Comparison of ENCODE assay signal across 9 mouse cellular contexts in the genomic region with DNA sequence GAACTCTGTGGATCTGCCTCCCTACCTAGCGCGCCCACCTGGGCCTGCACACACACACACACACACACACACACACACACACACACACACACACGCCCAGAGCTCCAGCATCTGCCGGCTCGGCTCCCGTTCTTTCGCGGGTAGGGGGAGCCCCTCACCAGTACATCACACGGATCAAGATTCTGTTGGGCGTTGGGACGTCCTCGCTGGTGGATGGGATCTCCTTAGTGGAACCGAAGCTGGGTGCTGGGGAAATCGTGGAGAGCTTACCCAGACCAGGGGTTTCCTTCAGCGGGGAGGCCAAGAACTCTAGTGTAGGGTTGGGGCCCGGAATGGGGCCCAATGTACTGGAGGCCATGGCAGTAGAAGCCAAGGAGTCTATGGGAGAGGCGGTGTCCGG. TPM values are rescaled to one million over a fixed set of nuclear protein-coding genes. Genes with fewer than 3 reads are reported as not detected.
DNase-seq lines count a peak whose midpoint lies in the region; ATAC-seq and TF ChIP-seq lines count a peak whose summit lies in the region.
"Had no signal": no experiment of that assay in that cellular context is flagged by ENCODE, and none has a peak within 500 bp of the region (broad histone marks: within the 10 kb centered on the region; RNA-seq: fewer than 3 reads in every experiment).

No protein-coding gene starts in this region.

- H3K4me3 ChIP-seq in heart, embryonic 16.5 days (ENCODE audit: low read length), result peak overlapping the region; percentile 28
- H3K4me3 ChIP-seq in ES-E14 (ENCODE audit: insufficient read depth in 1 of 2, low read depth in 1 of 2, low read length in 2 of 2, poor library complexity in 1 of 2, severe bottlenecking in 1 of 2), result peak overlapping the region; percentile 65 to 67
- H3K4me3 ChIP-seq in forebrain, embryonic 15.5 days, result peak overlapping the region; percentile 29
- peak overlapping the region; percentile 23 for H3K4me3 ChIP-seq in midbrain, embryonic 11.5 days (ENCODE audit: low read depth, low read length)

- H3K4me2 ChIP-seq in heart, embryonic 16.5 days (ENCODE audit: low read depth, low read length), result peak overlapping the region; percentile 58
- peak overlapping the region; percentile 42 for H3K4me2 ChIP-seq in forebrain, embryonic 15.5 days (replicated peaks)
- H3K4me2 ChIP-seq in midbrain, embryonic 11.5 days, result peak overlapping the region; percentile 40

- 0 out of 2 replicates have a peak, but pooled peaks cover 3% of the 10 kb centered on the region for H3K9me3 ChIP-seq in heart, embryonic 16.5 days (replicated peaks; ENCODE audit: control insufficient read depth, low read length)
- no peaks in the 10 kb centered on the region for H3K9me3 ChIP-seq in ES-E14 (ENCODE audit: control insufficient read depth, insufficient read depth, low read depth, low read length)
- no peaks in the 10 kb centered on the region for H3K9me3 ChIP-seq in forebrain, embryonic 15.5 days
- no peaks in the 10 kb centered on the region for H3K9me3 ChIP-seq in midbrain, embryonic 11.5 days (ENCODE audit: control insufficient read depth, low read length)

- H3K9ac ChIP-seq in heart, embryonic 16.5 days (ENCODE audit: low read length), result no peak overlapping the region
- peak overlapping the region; percentile 73 for H3K9ac ChIP-seq in ES-E14 (ENCODE audit: insufficient read depth, low read depth, low read length, poor library complexity, severe bottlenecking)
- H3K9ac ChIP-seq in forebrain, embryonic 15.5 days (replicated peaks), result no peak overlapping the region
- H3K9ac ChIP-seq in midbrain, embryonic 11.5 days (ENCODE audit: low read length), result peak overlapping the region; percentile 44

- in situ Hi-C loops in ES-E14 (cut with MboI; ENCODE audit: low sequenced_read_pairs in 2 of 2, unreplicated experiment in 2 of 2), result no loop called here

- ATAC-seq in heart, embryonic 16.5 days (replicated peaks; ENCODE audit: extremely low read depth, insufficient read depth, low FRiP score), result no peak
- no peak; the same call in 1 of the 2 replicates for ATAC-seq in forebrain, embryonic 15.5 days (replicated peaks)
- peak; percentile 39 for ATAC-seq in midbrain, embryonic 11.5 days (ENCODE audit: low FRiP score)

- WGBS in heart, embryonic 16.5 days, result 2% methylated on average over 18 of the region's 18 CpGs
- WGBS in forebrain, embryonic 15.5 days, result under 1% methylated on average over 18 of the region's 18 CpGs
- WGBS in midbrain, embryonic 11.5 days, result under 1% methylated on average over 17 of the region's 18 CpGs

- peaks cover 11% of the 10 kb centered on the region for H3K4me1 ChIP-seq in heart, embryonic 16.5 days (ENCODE audit: control insufficient read depth, insufficient read depth, low read length)
- peaks cover 0 to 5% of the 10 kb centered on the region in 2 experiments; a peak in 1 of 4 replicates for H3K4me1 ChIP-seq in ES-E14 (ENCODE audit: control insufficient read depth in 2 of 2, insufficient read depth in 2 of 2, low read length in 2 of 2, poor library complexity in 1 of 2)
- H3K4me1 ChIP-seq in forebrain, embryonic 15.5 days, result peaks cover 24% of the 10 kb centered on the region
- peaks cover 17% of the 10 kb centered on the region for H3K4me1 ChIP-seq in midbrain, embryonic 11.5 days (ENCODE audit: control insufficient read depth, insufficient read depth, low read length)

- DNase-seq in heart, adult 18-20 months, result no peak
- DNase-seq in ES-E14 (ENCODE audit: low read depth, low spot score), result no peak
- no peak for DNase-seq in midbrain, embryonic 11.5 days (ENCODE audit: low spot score, missing footprints)
- DNase-seq in ovary, postnatal 36 days (ENCODE audit: low spot score), result no peak
- DNase-seq in layer of hippocampus, adult 8-10 months (ENCODE audit: low spot score in 2 of 2), result no peak
- no peak for DNase-seq in left cerebral cortex, adult 9 months (ENCODE audit: low spot score in 2 of 2)

- peaks cover 64% of the 10 kb centered on the region for H3K27me3 ChIP-seq in heart, embryonic 16.5 days (ENCODE audit: control insufficient read depth, insufficient read depth, low read length)
- H3K27me3 ChIP-seq in forebrain, embryonic 15.5 days, result peaks cover 60% of the 10 kb centered on the region
- peaks cover 41% of the 10 kb centered on the region for H3K27me3 ChIP-seq in midbrain, embryonic 11.5 days (ENCODE audit: control insufficient read depth, insufficient read depth, low read length)

- no peaks in the 10 kb centered on the region for H3K36me3 ChIP-seq in heart, embryonic 16.5 days (ENCODE audit: control insufficient read depth, insufficient read depth)
- no peaks in the 10 kb centered on the region for H3K36me3 ChIP-seq in ES-E14 (ENCODE audit: control insufficient read depth, insufficient read depth, low read length, poor library complexity, severe bottlenecking)
- H3K36me3 ChIP-seq in forebrain, embryonic 15.5 days, result no peaks in the 10 kb centered on the region
- 0 out of 2 replicates have a peak, but pooled peaks cover 2% of the 10 kb centered on the region for H3K36me3 ChIP-seq in midbrain, embryonic 11.5 days (ENCODE audit: control insufficient read depth, insufficient read depth, low read length)

- no peak overlapping the region for H3K27ac ChIP-seq in heart, embryonic 16.5 days (ENCODE audit: low read length)
- no peak overlapping the region for H3K27ac ChIP-seq in ES-E14 (ENCODE audit: insufficient read depth, low read depth, low read length, poor library complexity, severe bottlenecking)
- H3K27ac ChIP-seq in forebrain, embryonic 15.5 days (replicated peaks), result no peak overlapping the region
- H3K27ac ChIP-seq in midbrain, embryonic 11.5 days (ENCODE audit: low read depth, low read length), result no peak overlapping the region

TF ChIP-seq in ES-E14, 5 proteins besides CTCF, POLR2A, EP300 and RAD21:
- TF ChIP-seq HCFC1 (IDR thresholded peaks at IDR 0.05; ENCODE audit: borderline replicate concordance, insufficient read depth, low read length), result no peak
- no peak for TF ChIP-seq MAFK (IDR thresholded peaks at IDR 0.05; ENCODE audit: insufficient read depth, low read depth, low read length)
- no peak for TF ChIP-seq CHD2 (IDR thresholded peaks at IDR 0.05; ENCODE audit: low read depth, low read length)
- TF ChIP-seq ZNF384 (IDR thresholded peaks at IDR 0.05; ENCODE audit: low read depth, low read length), result no peak
- no peak for TF ChIP-seq ZC3H11A (IDR thresholded peaks at IDR 0.05; ENCODE audit: borderline replicate concordance, low read depth, low read length)

RNA-seq across cellular contexts. Expression of a gene that starts 0.8 kb away (rescaled TPM):
- not detected in 2 replicates for polyA plus RNA-seq in heart, embryonic 16.5 days (2015; fragmentation: Nextera tagmentation; extraction: Ambion mirVana)
- not detected for total RNA-seq in heart, adult 18-20 months (2021)
- total RNA-seq in ES-E14 (2012; rRNA removed), result 0.16 and 0.58 TPM in 2 replicates
- 0.24 and 0.31 TPM in 2 replicates for polyA plus RNA-seq in forebrain, embryonic 15.5 days (2015; fragmentation: Nextera tagmentation; extraction: Ambion mirVana)
- 0.41 and 0.48 TPM in 2 replicates for polyA plus RNA-seq in midbrain, embryonic 11.5 days (2014; fragmentation: Nextera tagmentation; extraction: Ambion mirVana)
- total RNA-seq in layer of hippocampus, adult 8-10 months (2022), result under 1 TPM in 2 of 4 experiments, not detected in 2; 0.70 to 0.98 TPM
- total RNA-seq: MEL had no signal

RNA-seq across cellular contexts. Expression of a gene that starts 11.9 kb away (rescaled TPM):
- 0.16 and 0.17 TPM in 2 replicates for polyA plus RNA-seq in heart, embryonic 16.5 days (2015; fragmentation: Nextera tagmentation; extraction: Ambion mirVana)
- not detected for total RNA-seq in heart, adult 18-20 months (2021)
- total RNA-seq in ES-E14 (2012; rRNA removed), result 4.1 and 17.4 TPM in 2 replicates
- polyA plus RNA-seq in forebrain, embryonic 15.5 days (2015; fragmentation: Nextera tagmentation; extraction: Ambion mirVana), result 15.4 and 16.7 TPM in 2 replicates
- 89.6 and 90.0 TPM in 2 replicates for polyA plus RNA-seq in midbrain, embryonic 11.5 days (2014; fragmentation: Nextera tagmentation; extraction: Ambion mirVana)
- total RNA-seq in layer of hippocampus, adult 8-10 months (2022), result 1 to 10 TPM; 1.1 to 2.2 (median 1.7) TPM

RNA-seq across cellular contexts. Expression of a gene that starts 12.6 kb away (rescaled TPM):
- 6.6 and 7.3 TPM in 2 replicates for polyA plus RNA-seq in heart, embryonic 16.5 days (2015; fragmentation: Nextera tagmentation; extraction: Ambion mirVana)
- 10 to 100 TPM; 13.9 to 15.5 TPM for total RNA-seq in heart, adult 18-20 months (2021)
- total RNA-seq in ES-E14 (2012; rRNA removed), result 4.3 and 4.6 TPM in 2 replicates
- polyA plus RNA-seq in forebrain, embryonic 15.5 days (2015; fragmentation: Nextera tagmentation; extraction: Ambion mirVana), result 41.3 and 44.9 TPM in 2 replicates
- 18.0 and 21.9 TPM in 2 replicates for polyA plus RNA-seq in midbrain, embryonic 11.5 days (2014; fragmentation: Nextera tagmentation; extraction: Ambion mirVana)
- 10 to 100 TPM; 29.9 to 39.5 (median 31.7) TPM for total RNA-seq in layer of hippocampus, adult 8-10 months (2022)

RNA-seq across cellular contexts. Expression of a gene that starts 21.7 kb away (rescaled TPM):
- polyA plus RNA-seq in heart, embryonic 16.5 days (2015; fragmentation: Nextera tagmentation; extraction: Ambion mirVana), result 130 and 132 TPM in 2 replicates
- 10 to 100 TPM; 66.3 to 66.6 TPM for total RNA-seq in heart, adult 18-20 months (2021)
- total RNA-seq in ES-E14 (2012; rRNA removed), result 124 and 159 TPM in 2 replicates
- 149 and 158 TPM in 2 replicates for polyA plus RNA-seq in forebrain, embryonic 15.5 days (2015; fragmentation: Nextera tagmentation; extraction: Ambion mirVana)
- polyA plus RNA-seq in midbrain, embryonic 11.5 days (2014; fragmentation: Nextera tagmentation; extraction: Ambion mirVana), result 195 and 214 TPM in 2 replicates
- total RNA-seq in layer of hippocampus, adult 8-10 months (2022), result 10 to 100 TPM; 41.2 to 54.2 (median 46.0) TPM

RNA-seq across cellular contexts. Expression of a gene that starts 22.5 kb away (rescaled TPM):
- polyA plus RNA-seq in heart, embryonic 16.5 days (2015; fragmentation: Nextera tagmentation; extraction: Ambion mirVana), result 0.68 and 0.94 TPM in 2 replicates
- 10 to 100 TPM; 11.5 to 12.4 TPM for total RNA-seq in heart, adult 18-20 months (2021)
- total RNA-seq in ES-E14 (2012; rRNA removed), result 15.3 and 18.5 TPM in 2 replicates
- 5.4 and 16.7 TPM in 2 replicates for polyA plus RNA-seq in forebrain, embryonic 15.5 days (2015; fragmentation: Nextera tagmentation; extraction: Ambion mirVana)
- polyA plus RNA-seq in midbrain, embryonic 11.5 days (2014; fragmentation: Nextera tagmentation; extraction: Ambion mirVana), result 10.1 and 13.4 TPM in 2 replicates
- 10 to 100 TPM; 48.7 to 58.6 (median 56.9) TPM for total RNA-seq in layer of hippocampus, adult 8-10 months (2022)
- total RNA-seq: MEL had no signal

Comparison
In these comparisons a context has a peak if more than half of its experiments do, and no peak if none do; other contexts are left out.
1. H3K9ac ChIP-seq: peak in ES-E14 (single experiment) and midbrain, embryonic 11.5 days (single experiment); none in heart, embryonic 16.5 days (single experiment) and forebrain, embryonic 15.5 days (single experiment).
2. Peak in every context shown above with its lines, with median percentiles within 50 percentile points of each other: H3K4me2 ChIP-seq and H3K4me3 ChIP-seq.